Mouse (Mus musculus): ENCODE data around the gene Macrod2.

- TF ChIP-seq CTCF (IDR thresholded peaks at IDR 0.05; ENCODE audit: low read depth) (no peak), EP300 (IDR thresholded peaks at IDR 0.05; ENCODE audit: low read depth) (no peak)
These were observed 1082.5 kb downstream of the Macrod2 start for GRCm38 (mm10) chr2:141477585-141477984.
